Mouse (Mus musculus) embryonic facial prominence, embryonic 11.5 days (tissue): ENCODE results near the gene Col13a1. TPM values are rescaled to one million over a fixed set of nuclear protein-coding genes. Genes with fewer than 3 reads are reported as not detected.
A peak's percentile ranks its signal among the peaks of the same experiment; 100 is the strongest.

ENCODE experiments used
- ATAC-seq: fragments of 200-750 bp; cut with Nextera tagmentation; replicated peaks from 2 replicates; pipeline ENCODE4 v1.8.0; 2017; ENCODE audit warnings: low read depth; ENCODE audit not compliant: insufficient number of reproducible peaks, low FRiP score, low TSS enrichment
- DNase-seq: peaks from one replicate; pipeline ENCODE4 v3.0.0-alpha.2; 2015; ENCODE audit warnings: low spot score
- H3K27ac ChIP-seq: fragments of 300-500 bp; sonication (generic); replicated peaks from 2 replicates; pipeline ENCODE4 v1.5.1; 2014; ENCODE audit warnings: mild to moderate bottlenecking, low read depth, low read length, control low read depth
- H3K27me3 ChIP-seq: fragments of 300-500 bp; sonication (generic); 2 replicates; pipeline ENCODE4 v1.6.1; 2014; ENCODE audit warnings: mild to moderate bottlenecking, low read length, moderate library complexity, mixed read lengths; ENCODE audit not compliant: control insufficient read depth, insufficient read depth
- H3K36me3 ChIP-seq: fragments of 300-500 bp; sonication (generic); replicated peaks from 2 replicates; pipeline ENCODE4 v1.6.1; 2014; ENCODE audit warnings: low read depth, mild to moderate bottlenecking, low read length, moderate library complexity, mixed read lengths; ENCODE audit not compliant: control insufficient read depth, insufficient read depth
- H3K4me1 ChIP-seq: fragments of 300-500 bp; sonication (generic); 2 replicates; pipeline ENCODE4 v1.6.1; 2014; ENCODE audit warnings: low read length, mixed read lengths; ENCODE audit not compliant: control insufficient read depth, insufficient read depth
- H3K4me2 ChIP-seq: fragments of 300-500 bp; sonication (generic); 2 replicates; pipeline ENCODE4 v1.6.1; 2014; ENCODE audit warnings: low read depth, mild to moderate bottlenecking, control low read depth, low read length, moderate library complexity
- H3K4me3 ChIP-seq: fragments of 300-500 bp; sonication (generic); 2 replicates; pipeline ENCODE4 v1.5.1; 2014; ENCODE audit warnings: low read depth, low read length, control low read depth
- H3K9ac ChIP-seq: fragments of 300-500 bp; sonication (generic); replicated peaks from 2 replicates; pipeline ENCODE4 v1.6.1; 2014; ENCODE audit warnings: mild to moderate bottlenecking, control low read depth, low read length
- H3K9me3 ChIP-seq: fragments of 300-500 bp; sonication (generic); replicated peaks from 2 replicates; pipeline ENCODE4 v1.6.1; 2016; ENCODE audit warnings: mild to moderate bottlenecking, low read length, inconsistent platforms, mixed read lengths; ENCODE audit not compliant: control insufficient read depth
- WGBS: fragments of 180-500 bp; shearing (Covaris S2); extraction: QIAGEN DNeasy Blood & Tissue Kit; methylation state at CpG from one replicate; pipeline ENCODE4 v1.1.7; 2014; 5-methylcytosine and 5-hydroxymethylcytosine counted together
- polyA plus RNA-seq: library from polyadenylated mRNA; unstranded; fragments of >200 nt; fragmentation: Nextera tagmentation; extraction: Ambion mirVana; gene quantifications from 2 replicates; pipeline ENCODE4 v1.2.1, GENCODE M21; 2014

Col13a1 gene
- polyA plus RNA-seq, 1 experiment from 2014 or later: 4.6 TPM

DNA sequence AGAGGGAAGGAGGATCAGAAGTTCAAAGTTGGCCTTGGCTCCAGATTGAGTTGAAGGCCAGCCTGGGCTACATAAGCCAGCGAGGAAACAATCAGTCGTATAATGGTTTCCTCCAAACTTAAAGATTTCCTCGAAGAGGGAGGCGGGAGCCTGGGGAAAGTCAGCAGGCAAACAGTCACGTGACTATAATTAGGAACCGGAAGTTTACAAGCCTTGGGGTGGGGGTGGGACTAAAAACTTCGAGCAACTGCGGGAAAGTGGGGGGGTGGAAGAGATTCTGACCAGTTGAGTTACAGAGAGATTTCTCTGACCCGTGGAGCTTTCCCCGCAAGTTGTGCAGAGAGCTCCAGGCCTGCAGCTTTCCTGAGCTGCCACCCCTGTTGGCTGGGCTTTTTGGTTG lies 183.9 kb downstream of the Col13a1 start:
- Histone ChIP-seq H3K4me2 (no peak overlapping the region), H3K27ac (no peak overlapping the region), H3K9ac (no peak overlapping the region), H3K4me3 (no peak overlapping the region), H3K4me1 (no peaks in the 10 kb centered on the region), H3K36me3 (no peaks in the 10 kb centered on the region), H3K9me3 (no peaks in the 10 kb centered on the region), H3K27me3 (no peaks in the 10 kb centered on the region)
- DNase-seq (peak; percentile 48), ATAC-seq (no peak)
- 46% methylated on average over 10 of the region's 10 CpGs for WGBS

GRCm38 (mm10) chr10:61793015-61793414 lies 185.9 kb downstream of the Col13a1 start:
- no peak for DNase-seq
- H3K9me3 ChIP-seq: no peaks in the 10 kb centered on the region
- H3K27me3 ChIP-seq: no peaks in the 10 kb centered on the region
- no peak overlapping the region for H3K4me2 ChIP-seq
- H3K9ac ChIP-seq: no peak overlapping the region
- no peaks in the 10 kb centered on the region for H3K36me3 ChIP-seq
- 40% methylated on average over 8 of the region's 8 CpGs for WGBS
- no peak overlapping the region for H3K4me3 ChIP-seq
- no peaks in the 10 kb centered on the region for H3K4me1 ChIP-seq
- H3K27ac ChIP-seq: no peak overlapping the region
- ATAC-seq: no peak

GRCm38 (mm10) chr10:61788499-61788898 lies 190.4 kb downstream of the Col13a1 start:
- 97% methylated on average over 5 of the region's 5 CpGs for WGBS
- no peak overlapping the region for H3K27ac ChIP-seq
- H3K9me3 ChIP-seq: no peaks in the 10 kb centered on the region
- H3K9ac ChIP-seq: no peak overlapping the region
- H3K4me2 ChIP-seq: no peak overlapping the region
- H3K36me3 ChIP-seq: no peaks in the 10 kb centered on the region
- H3K4me1 ChIP-seq: no peaks in the 10 kb centered on the region
- H3K4me3 ChIP-seq: no peak overlapping the region
- DNase-seq: no peak
- ATAC-seq: no peak
- no peaks in the 10 kb centered on the region for H3K27me3 ChIP-seq

Other genes with a start within 250 kb of the Col13a1 start
- gene H2afy2, start 195.0 kb downstream of the Col13a1 start, polyA plus RNA-seq: 319 and 335 TPM in 2 replicates
- 0.89 and 1.2 TPM in 2 replicates for gene Neurog3, start 154.0 kb upstream of the Col13a1 start, polyA plus RNA-seq
- gene Fam241b, start 164.8 kb upstream of the Col13a1 start, polyA plus RNA-seq: 6.3 and 6.7 TPM in 2 replicates